Mouse (Mus musculus): Measurements from ENCODE around the gene Shisa3.

Shisa3 gene

GRCm38 (mm10) chr5:67607804-67608673 lies at the start of gene Shisa3:
TSS of gene Shisa3 (plus strand) at chr5:67607882.
- DNase-seq (ENCODE audit: low spot score in 2 of 2): peak in 1 of 2 experiments; percentile 47

- no peak for DNase-seq (ENCODE audit: low spot score in 2 of 2)
These were observed 49.0 kb upstream of the Shisa3 start for GRCm38 (mm10) chr5:67558644-67559043.

- no peak for DNase-seq (ENCODE audit: low spot score in 2 of 2)
These were observed 48.6 kb upstream of the Shisa3 start for GRCm38 (mm10) chr5:67559063-67559462.

DNA sequence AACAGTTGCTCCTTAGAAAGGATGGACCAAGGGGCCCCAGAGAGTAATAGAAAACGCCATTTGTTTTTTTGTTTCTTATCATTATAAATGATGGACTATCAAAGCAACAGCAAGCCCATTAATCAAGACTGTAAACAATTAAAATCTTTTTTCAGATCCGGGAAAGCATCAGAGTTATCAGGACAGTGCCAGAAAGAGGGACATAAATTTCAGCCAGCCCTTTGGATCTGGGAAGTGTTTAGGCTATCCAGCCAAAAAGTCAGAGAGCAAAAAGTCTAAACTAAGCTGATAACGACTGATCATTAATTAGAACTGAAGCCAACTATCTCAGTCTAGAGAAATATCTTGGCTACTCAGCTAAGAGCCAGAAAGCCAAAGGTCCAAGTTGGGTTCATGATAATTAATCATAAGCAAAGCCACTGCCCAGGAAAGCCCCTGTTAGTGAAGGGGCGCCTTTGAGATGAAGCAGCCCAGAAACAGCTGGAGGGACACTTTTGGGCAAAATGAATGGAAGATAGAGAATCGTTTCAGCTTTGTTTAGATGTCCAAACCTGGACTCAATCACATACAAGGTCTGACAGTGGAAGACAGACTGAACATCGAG lies 35.0 kb upstream of the Shisa3 start:
- no peak for DNase-seq (ENCODE audit: low spot score in 2 of 2)

- DNase-seq (ENCODE audit: low spot score in 2 of 2): no peak
These were observed 33.6 kb upstream of the Shisa3 start for GRCm38 (mm10) chr5:67574039-67574438.

DNA sequence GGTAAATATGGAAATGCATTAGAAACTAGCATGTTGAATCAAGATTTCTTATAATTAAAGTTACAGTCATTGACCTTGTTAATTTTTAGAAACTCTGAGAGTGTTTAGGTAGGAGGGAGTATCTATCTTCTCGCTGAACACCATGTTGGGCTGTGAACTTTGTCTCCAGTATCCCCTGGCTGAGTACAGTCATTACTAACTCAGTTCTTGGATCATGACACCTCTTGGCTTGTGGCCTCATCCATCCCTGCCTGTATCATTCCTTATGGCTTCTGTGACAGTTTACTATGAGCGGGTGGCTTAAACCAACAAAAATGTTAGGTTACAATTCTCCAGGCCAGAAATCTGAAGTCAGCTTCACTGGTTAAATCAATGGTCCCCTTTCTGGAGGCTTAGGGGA lies 32.0 kb upstream of the Shisa3 start:
- no peak for DNase-seq (ENCODE audit: low spot score in 2 of 2)

GRCm38 (mm10) chr5:67579725-67580633 lies 27.7 kb upstream of the Shisa3 start:
- no peak for DNase-seq (ENCODE audit: low spot score in 2 of 2)

- no peak for DNase-seq (ENCODE audit: low spot score in 2 of 2)
These were observed 12.6 kb upstream of the Shisa3 start for GRCm38 (mm10) chr5:67595070-67595469.

DNA sequence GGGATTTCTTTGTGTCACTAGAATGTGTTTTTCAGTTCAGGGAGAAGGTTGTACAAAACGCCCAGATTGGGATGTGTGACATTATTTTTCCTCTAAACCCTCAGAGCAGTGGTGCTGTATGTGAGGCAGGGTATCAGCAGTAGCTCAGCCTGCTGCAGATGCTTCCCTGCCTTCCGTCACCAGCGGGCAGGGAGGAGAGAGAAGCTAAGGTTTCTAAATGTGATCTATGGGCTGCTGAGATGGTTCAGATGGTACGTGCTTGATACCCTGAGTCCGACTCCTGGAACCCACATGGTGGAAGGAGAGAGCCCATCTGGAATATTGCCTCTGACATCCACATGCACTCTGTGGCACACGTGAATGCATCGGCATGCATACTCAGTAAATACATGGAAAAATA lies 12.1 kb upstream of the Shisa3 start:
- no peak for DNase-seq (ENCODE audit: low spot score in 2 of 2)

- DNase-seq (ENCODE audit: low spot score in 2 of 2): no peak
These were observed 7.7 kb upstream of the Shisa3 start for GRCm38 (mm10) chr5:67599935-67600334.

DNA sequence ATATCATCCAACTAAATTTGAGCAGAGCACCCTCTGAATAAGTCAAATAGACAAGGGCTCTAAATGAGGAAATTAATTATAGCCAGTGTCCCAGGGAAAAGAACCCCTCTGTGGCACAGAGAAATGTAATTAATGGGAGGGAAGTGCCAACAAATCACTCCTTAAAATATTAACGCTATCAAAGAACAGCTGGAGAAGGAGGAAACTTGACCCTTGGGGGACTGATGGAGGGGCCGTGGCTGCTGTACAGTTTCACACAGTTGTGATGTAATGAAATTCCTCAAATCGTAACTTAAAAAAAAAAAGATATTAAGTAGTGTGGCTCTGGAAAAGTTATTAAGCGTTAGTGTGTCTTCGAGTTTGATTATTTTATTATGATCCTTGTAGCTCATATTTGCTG lies 1.7 kb upstream of the Shisa3 start:
- no peak for DNase-seq (ENCODE audit: low spot score in 2 of 2)

GRCm38 (mm10) chr5:67606916-67607803 lies 522 bp upstream of the Shisa3 start:
- no peak for DNase-seq (ENCODE audit: low spot score in 2 of 2)

DNA sequence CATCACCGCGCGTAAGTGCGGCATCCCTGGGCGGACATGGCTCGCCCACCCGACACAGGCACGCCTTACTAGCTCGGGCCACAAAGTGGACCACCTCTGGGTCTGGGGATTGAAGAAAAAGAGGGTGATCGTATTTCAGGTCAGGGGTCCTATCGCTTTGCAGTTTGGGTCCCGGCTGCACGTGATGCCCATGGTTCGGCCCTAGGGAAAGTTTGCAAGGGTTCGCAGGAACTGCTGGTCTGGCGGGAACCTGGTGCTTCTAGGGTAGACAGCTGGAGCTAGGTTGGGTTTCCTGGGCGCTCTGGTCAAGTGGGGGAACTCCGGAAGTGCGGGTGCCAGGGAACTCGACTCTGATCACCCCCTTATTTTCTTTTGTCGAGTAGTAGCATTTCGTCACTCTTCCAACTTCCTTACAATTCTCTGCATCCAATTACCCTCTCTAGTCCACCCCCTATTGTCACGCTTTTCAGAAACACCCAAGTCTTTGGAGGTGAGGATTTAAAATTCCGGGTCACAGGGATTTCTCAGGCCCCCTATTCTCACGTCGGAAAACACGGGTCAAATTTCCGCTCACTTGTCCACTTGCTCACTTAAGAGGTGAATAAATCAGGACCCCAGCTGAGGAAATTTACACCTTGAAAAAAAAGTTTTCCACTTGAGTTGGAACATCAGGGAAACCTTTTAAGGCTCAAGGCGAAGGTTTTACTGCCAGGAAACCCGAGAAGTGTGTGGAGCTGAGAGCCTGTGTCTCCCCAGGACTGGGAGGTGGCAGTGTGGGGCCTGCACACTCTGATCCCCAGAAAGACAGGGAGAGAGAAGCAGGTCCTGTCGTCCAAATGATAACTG lies 1.2 kb downstream of the Shisa3 start:
- DNase-seq (ENCODE audit: low spot score in 2 of 2): no peak

DNA sequence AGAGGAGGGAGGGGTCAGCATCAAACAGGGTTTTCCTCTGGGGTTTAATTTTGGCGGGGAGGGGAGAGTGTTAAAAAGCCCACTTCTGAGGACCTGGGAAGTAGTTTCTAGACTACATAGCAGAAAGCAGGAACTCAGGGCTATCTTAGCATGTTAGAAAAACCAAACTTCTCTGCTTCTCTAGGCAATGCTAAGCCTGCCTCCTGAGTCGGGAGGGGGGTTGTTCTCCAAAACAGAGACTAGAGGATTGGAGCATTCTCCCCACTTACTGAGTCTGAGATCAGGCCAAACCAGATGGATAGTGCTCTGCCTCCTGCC lies 1.8 kb downstream of the Shisa3 start:
- DNase-seq (ENCODE audit: low spot score in 2 of 2): no peak

DNA sequence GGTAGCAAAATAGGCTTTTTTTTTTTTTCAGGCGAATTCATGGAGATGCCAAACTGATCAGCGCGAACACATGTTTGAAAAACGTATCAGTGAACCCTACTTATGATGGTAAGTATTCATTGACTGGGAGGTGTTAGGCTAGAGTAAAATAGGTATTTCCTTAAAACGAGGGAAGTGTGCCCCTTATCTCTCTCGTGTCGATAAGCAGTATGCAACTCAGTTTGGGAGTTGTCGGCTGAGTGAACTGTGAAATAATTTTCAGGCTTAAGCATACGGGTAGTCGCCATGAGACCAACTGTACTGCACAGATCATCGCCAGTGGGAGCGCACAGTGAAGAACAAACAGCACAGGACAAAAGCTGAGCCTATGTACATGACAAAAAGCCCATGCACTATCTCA lies 13.5 kb downstream of the Shisa3 start:
- DNase-seq (ENCODE audit: low spot score in 2 of 2): peak in 1 of 2 experiments; percentile 1

DNA sequence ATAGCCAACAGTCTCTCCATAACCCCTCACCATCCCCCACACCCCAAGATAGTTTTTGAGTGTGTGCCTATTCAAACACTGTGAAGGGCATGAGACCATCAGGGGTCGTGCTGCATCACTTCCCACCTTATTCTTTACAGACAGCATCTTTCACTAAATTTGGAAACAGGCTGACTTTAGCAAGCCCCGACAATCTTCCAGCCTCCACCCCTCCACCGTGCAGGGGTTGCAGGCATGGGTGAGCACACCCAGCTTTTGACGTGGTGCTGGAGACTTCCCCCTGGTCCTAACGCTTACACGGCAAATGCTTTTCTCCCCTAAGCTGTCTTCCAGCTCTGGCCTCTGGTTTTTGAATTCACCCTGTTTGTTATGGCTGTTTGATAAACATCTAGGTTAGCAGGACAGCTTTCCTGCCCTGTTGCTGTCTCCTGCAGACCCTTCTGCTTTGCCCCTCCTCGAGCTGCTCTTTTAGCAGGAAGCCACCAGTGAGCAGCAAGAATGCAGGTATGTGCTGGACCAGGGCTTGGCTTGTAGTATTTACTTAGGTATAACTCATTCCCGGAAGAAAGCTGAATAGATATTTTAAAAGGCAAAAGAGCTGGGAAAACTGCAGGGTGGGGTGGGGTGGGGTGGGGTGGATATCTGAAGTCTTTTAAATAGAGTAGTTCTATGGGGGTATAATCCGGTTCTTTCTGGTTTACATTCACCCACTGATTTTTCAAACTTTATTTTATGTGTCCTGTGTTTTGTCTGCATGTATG lies 20.7 kb downstream of the Shisa3 start:
- no peak for DNase-seq (ENCODE audit: low spot score in 2 of 2)

- no peak for DNase-seq (ENCODE audit: low spot score in 2 of 2)
These were observed 21.8 kb downstream of the Shisa3 start for GRCm38 (mm10) chr5:67629440-67629839.

- DNase-seq (ENCODE audit: low spot score in 2 of 2): no peak
These were observed 22.2 kb downstream of the Shisa3 start for GRCm38 (mm10) chr5:67629861-67630260.

GRCm38 (mm10) chr5:67631261-67631660 lies 23.6 kb downstream of the Shisa3 start:
- no peak for DNase-seq (ENCODE audit: low spot score in 2 of 2)
